Mouse (Mus musculus) liver, postnatal 0 days (tissue): ENCODE measurements at regions not wholly inside any gene's neighbourhood (a gene's known extent, or its start where the extent isn't known, plus 50 kb on each side); places are given as distances from the start of the nearest gene placed in this dataset.

ENCODE experiments used
- CTCF ChIP-seq: sonication (generic); IDR thresholded peaks from 2 replicates; pipeline ENCODE4 v1.5.1; 2016; ENCODE audit warnings: antibody characterized with exemption, low read depth
- EP300 ChIP-seq: IDR thresholded peaks from 2 replicates; pipeline ENCODE4 v1.6.1; 2016; ENCODE audit warnings: antibody characterized with exemption, low read depth, mild to moderate bottlenecking

GRCm38 (mm10) chr16:5759021-5759420, 126.1 kb upstream of the Rbfox1 start:
- TF ChIP-seq CTCF, result no peak
- TF ChIP-seq EP300, result no peak
